Mouse (Mus musculus) limb, embryonic 12.5 days (tissue): Measurements from ENCODE around the gene Nup160. TPM values are rescaled to one million over a fixed set of nuclear protein-coding genes. Genes with fewer than 3 reads are reported as not detected.

ENCODE experiments used
- ATAC-seq: fragments of 200-750 bp; cut with Nextera tagmentation; 2 replicates; pipeline ENCODE4 v1.8.0; 2017; ENCODE audit warnings: low read depth, moderate TSS enrichment; ENCODE audit not compliant: insufficient number of reproducible peaks, insufficient read depth, low FRiP score, low TSS enrichment
- H3K27ac ChIP-seq: fragments of 300-500 bp; sonication (generic); 2 replicates; pipeline ENCODE4 v1.5.1; 2016; ENCODE audit warnings: mild to moderate bottlenecking, moderate library complexity
- H3K27me3 ChIP-seq: fragments of 300-500 bp; sonication (generic); 2 replicates; pipeline ENCODE4 v1.6.1; 2016; ENCODE audit warnings: mild to moderate bottlenecking, moderate library complexity
- H3K36me3 ChIP-seq: fragments of 300-500 bp; sonication (generic); 2 replicates; pipeline ENCODE4 v1.6.1; 2016; ENCODE audit warnings: mild to moderate bottlenecking, moderate library complexity
- H3K4me1 ChIP-seq: fragments of 300-500 bp; sonication (generic); replicated peaks from 2 replicates; pipeline ENCODE4 v1.6.1; 2016
- H3K4me2 ChIP-seq: fragments of 300-500 bp; sonication (generic); 2 replicates; pipeline ENCODE4 v1.6.1; 2016; ENCODE audit warnings: mild to moderate bottlenecking, moderate library complexity
- H3K4me3 ChIP-seq: fragments of 300-500 bp; sonication (generic); replicated peaks from 2 replicates; pipeline ENCODE4 v1.5.1; 2016; ENCODE audit warnings: mild to moderate bottlenecking
- H3K9ac ChIP-seq: fragments of 300-500 bp; sonication (generic); replicated peaks from 2 replicates; pipeline ENCODE4 v1.6.1; 2016; ENCODE audit warnings: mild to moderate bottlenecking, moderate library complexity
- H3K9me3 ChIP-seq: fragments of 300-500 bp; sonication (generic); 2 replicates; pipeline ENCODE4 v1.6.1; 2016; ENCODE audit warnings: mild to moderate bottlenecking, moderate library complexity
- WGBS: fragments of 180-500 bp; shearing (Covaris S2); methylation state at CpG from one replicate; pipeline ENCODE4 v1.1.7; 2016; 5-methylcytosine and 5-hydroxymethylcytosine counted together
- polyA plus RNA-seq: library from polyadenylated mRNA; unstranded; fragments of >200 nt; fragmentation: Nextera tagmentation; extraction: Ambion mirVana; gene quantifications from 2 replicates; pipeline ENCODE4 v1.2.1, GENCODE M21; 2016

The Nup160 gene
- polyA plus RNA-seq, 1 experiment from 2014 or later = 60.9 TPM

DNA sequence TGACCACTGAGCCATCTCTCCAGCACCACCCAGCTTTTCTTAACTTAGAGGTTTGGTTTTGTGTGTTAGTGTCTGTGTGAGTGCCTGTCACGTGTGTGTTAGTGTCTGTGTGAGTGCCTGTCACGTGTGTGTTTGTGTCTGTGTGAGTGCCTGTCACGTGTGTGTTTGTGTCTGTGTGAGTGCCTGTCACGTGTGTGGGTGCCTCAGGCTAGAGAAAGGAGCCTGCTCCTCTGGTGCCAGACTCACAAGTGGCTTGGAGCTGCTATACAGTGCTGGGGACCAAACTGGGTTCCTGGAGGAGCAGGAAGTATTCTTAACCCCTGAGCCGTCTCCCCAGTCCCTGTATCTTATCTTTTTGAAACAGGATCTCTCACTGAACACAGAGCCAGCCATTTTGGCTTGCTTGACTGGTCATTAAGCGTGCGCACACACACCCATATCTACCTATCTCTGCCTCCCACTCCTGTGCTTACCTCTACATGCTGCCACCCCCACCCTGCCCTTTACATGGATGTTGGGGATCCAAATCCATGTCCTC is 38.6 kb downstream of the Nup160 start:
- Histone ChIP-seq H3K36me3 (peaks cover 89% of the 10 kb centered on the region), H3K27me3 (no peaks in the 10 kb centered on the region), H3K9ac (no peak overlapping the region), H3K9me3 (no peaks in the 10 kb centered on the region), H3K4me1 (no peaks in the 10 kb centered on the region), H3K4me2 (no peak overlapping the region), H3K27ac (no peak overlapping the region), H3K4me3 (no peak overlapping the region)
- ATAC-seq = no peak
- 91% methylated on average over 7 of the region's 7 CpGs for WGBS

- no peaks in the 10 kb centered on the region for H3K4me1 ChIP-seq
- H3K9me3 ChIP-seq = no peaks in the 10 kb centered on the region
- H3K27me3 ChIP-seq = no peaks in the 10 kb centered on the region
- no peak overlapping the region for H3K4me3 ChIP-seq
- H3K27ac ChIP-seq = no peak overlapping the region
- WGBS = 79% methylated on average over 4 of the region's 4 CpGs
- no peak overlapping the region for H3K4me2 ChIP-seq
- H3K9ac ChIP-seq = no peak overlapping the region
- H3K36me3 ChIP-seq = peaks cover 87% of the 10 kb centered on the region
- no peak for ATAC-seq
These were observed 40.4 kb downstream of the Nup160 start for GRCm38 (mm10) chr2:90717366-90717765.

GRCm38 (mm10) chr2:90717948-90718347 is 40.9 kb downstream of the Nup160 start:
- H3K4me2 ChIP-seq = no peak overlapping the region
- no peak overlapping the region for H3K27ac ChIP-seq
- no peak overlapping the region for H3K4me3 ChIP-seq
- 94% methylated on average over 5 of the region's 5 CpGs for WGBS
- no peaks in the 10 kb centered on the region for H3K27me3 ChIP-seq
- no peaks in the 10 kb centered on the region for H3K4me1 ChIP-seq
- H3K36me3 ChIP-seq = peaks cover 86% of the 10 kb centered on the region
- no peak overlapping the region for H3K9ac ChIP-seq
- no peaks in the 10 kb centered on the region for H3K9me3 ChIP-seq
- no peak for ATAC-seq

- Histone ChIP-seq H3K36me3 (peaks cover 95% of the 10 kb centered on the region), H3K4me3 (no peak overlapping the region), H3K9ac (no peak overlapping the region), H3K4me2 (no peak overlapping the region), H3K27ac (no peak overlapping the region), H3K27me3 (no peaks in the 10 kb centered on the region), H3K4me1 (no peaks in the 10 kb centered on the region), H3K9me3 (no peaks in the 10 kb centered on the region)
- WGBS = 99% methylated on average over 3 of the region's 3 CpGs
- ATAC-seq = no peak
These were observed 49.8 kb downstream of the Nup160 start for GRCm38 (mm10) chr2:90726818-90727217.

GRCm38 (mm10) chr2:90735326-90735725 is 58.3 kb downstream of the Nup160 start:
- Histone ChIP-seq H3K9me3 (no peaks in the 10 kb centered on the region), H3K4me2 (no peak overlapping the region), H3K4me3 (no peak overlapping the region), H3K27me3 (no peaks in the 10 kb centered on the region), H3K36me3 (peaks cover 78% of the 10 kb centered on the region), H3K9ac (no peak overlapping the region), H3K4me1 (no peaks in the 10 kb centered on the region), H3K27ac (no peak overlapping the region)
- ATAC-seq = no peak
- 86% methylated on average over 11 of the region's 11 CpGs for WGBS

DNA sequence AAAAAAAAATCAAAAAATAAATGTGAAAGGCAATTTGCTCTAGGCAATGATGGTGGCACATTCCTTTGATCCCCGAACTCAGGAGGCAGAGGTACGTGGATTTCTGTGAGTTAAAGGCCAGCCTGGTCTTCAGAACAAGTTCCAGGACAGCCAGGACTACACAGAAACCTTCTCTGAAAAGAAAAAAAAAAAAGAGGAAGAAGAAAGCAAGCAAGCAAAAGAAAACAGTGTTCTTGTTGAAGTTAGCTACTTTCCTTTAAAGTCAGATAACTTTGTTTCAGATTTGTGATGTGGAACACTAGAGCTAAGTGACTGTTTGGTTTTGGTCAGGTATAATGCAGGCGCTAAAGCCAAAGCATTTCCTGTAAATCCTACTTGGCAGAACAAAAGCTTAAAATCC is 61.8 kb downstream of the Nup160 start:
- 91% methylated on average over 3 of the region's 3 CpGs for WGBS
- Histone ChIP-seq H3K4me1 (no peaks in the 10 kb centered on the region), H3K4me2 (no peak overlapping the region), H3K4me3 (no peak overlapping the region), H3K27me3 (no peaks in the 10 kb centered on the region), H3K9me3 (no peaks in the 10 kb centered on the region), H3K36me3 (peaks cover 43% of the 10 kb centered on the region), H3K27ac (no peak overlapping the region), H3K9ac (no peak overlapping the region)
- ATAC-seq = no peak

GRCm38 (mm10) chr2:90739327-90739726 is 62.3 kb downstream of the Nup160 start:
- H3K27ac ChIP-seq = no peak overlapping the region
- ATAC-seq = no peak
- 89% methylated on average over 3 of the region's 3 CpGs for WGBS
- no peaks in the 10 kb centered on the region for H3K9me3 ChIP-seq
- no peak overlapping the region for H3K4me3 ChIP-seq
- peaks cover 38% of the 10 kb centered on the region for H3K36me3 ChIP-seq
- H3K27me3 ChIP-seq = no peaks in the 10 kb centered on the region
- no peak overlapping the region for H3K9ac ChIP-seq
- no peak overlapping the region for H3K4me2 ChIP-seq
- H3K4me1 ChIP-seq = no peaks in the 10 kb centered on the region

DNA sequence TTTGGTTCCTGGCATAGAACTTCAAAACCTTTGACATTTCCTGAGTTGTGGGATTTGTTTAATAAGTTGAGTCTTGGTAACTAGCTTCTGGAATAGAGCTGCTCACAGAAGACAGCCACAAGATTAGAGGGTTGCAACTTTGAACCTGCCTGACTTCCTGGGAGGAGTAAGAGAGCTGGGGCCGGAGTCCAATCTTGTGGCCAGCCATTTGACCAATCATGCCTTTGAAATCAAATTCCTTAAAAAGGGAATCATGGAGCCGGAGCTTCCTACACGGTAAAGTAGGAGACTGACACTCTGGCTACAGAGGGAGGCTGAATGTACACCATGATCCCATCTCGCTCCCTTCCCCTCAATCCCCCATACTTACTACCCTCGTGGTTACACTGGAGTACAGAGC is 62.9 kb downstream of the Nup160 start:
- H3K27me3 ChIP-seq = no peaks in the 10 kb centered on the region
- no peak overlapping the region for H3K4me3 ChIP-seq
- H3K36me3 ChIP-seq = peaks cover 32% of the 10 kb centered on the region
- H3K27ac ChIP-seq = no peak overlapping the region
- WGBS = 91% methylated on average over 5 of the region's 5 CpGs
- no peak overlapping the region for H3K9ac ChIP-seq
- no peak overlapping the region for H3K4me2 ChIP-seq
- no peaks in the 10 kb centered on the region for H3K9me3 ChIP-seq
- no peaks in the 10 kb centered on the region for H3K4me1 ChIP-seq
- no peak for ATAC-seq

DNA sequence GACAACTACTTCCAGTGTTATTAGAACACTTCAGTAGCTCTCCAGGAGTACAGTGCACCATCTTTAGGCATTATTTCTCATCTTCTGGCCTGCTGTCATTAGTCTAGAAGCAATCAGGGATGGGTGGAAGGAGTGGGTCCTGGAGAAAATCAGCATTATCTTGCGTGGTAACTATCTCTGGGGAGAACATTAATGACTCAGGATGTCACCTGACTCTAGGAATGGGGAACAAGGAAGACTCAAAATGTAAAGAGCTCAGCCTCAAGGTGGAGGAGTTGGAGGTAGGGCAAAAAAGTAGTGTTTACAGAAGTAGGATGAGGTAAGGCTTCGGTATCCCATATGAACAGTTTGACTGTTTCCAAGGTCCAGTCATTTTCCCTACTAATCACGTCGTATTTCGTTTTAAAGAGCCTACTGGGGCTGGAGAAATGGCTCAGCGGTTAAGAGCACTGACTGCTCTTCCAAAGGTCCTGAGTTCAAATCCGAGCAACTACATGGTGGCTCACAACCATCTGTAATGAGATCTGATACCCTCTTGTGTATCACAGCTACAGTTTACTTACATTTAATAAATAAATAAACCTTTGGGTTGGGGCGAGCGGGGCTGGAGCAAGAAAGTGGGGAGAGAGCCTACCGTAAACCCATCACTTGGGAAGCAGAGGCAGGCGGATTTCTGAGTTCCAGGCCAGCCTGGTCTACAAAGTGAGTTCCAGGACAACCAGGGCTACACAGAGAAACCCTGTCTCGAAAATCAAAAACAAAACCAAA is 67.5 kb downstream of the Nup160 start:
- H3K9ac ChIP-seq = no peak overlapping the region
- H3K27ac ChIP-seq = peak overlapping the region; percentile 93
- H3K9me3 ChIP-seq = no peaks in the 10 kb centered on the region
- ATAC-seq = no peak
- H3K36me3 ChIP-seq = peaks cover 21% of the 10 kb centered on the region
- H3K27me3 ChIP-seq = no peaks in the 10 kb centered on the region
- peak overlapping the region; percentile 55 for H3K4me2 ChIP-seq
- H3K4me1 ChIP-seq = peaks cover 14% of the 10 kb centered on the region
- peak overlapping the region; percentile 86 for H3K4me3 ChIP-seq
- WGBS = 66% methylated on average over 12 of the region's 12 CpGs

DNA sequence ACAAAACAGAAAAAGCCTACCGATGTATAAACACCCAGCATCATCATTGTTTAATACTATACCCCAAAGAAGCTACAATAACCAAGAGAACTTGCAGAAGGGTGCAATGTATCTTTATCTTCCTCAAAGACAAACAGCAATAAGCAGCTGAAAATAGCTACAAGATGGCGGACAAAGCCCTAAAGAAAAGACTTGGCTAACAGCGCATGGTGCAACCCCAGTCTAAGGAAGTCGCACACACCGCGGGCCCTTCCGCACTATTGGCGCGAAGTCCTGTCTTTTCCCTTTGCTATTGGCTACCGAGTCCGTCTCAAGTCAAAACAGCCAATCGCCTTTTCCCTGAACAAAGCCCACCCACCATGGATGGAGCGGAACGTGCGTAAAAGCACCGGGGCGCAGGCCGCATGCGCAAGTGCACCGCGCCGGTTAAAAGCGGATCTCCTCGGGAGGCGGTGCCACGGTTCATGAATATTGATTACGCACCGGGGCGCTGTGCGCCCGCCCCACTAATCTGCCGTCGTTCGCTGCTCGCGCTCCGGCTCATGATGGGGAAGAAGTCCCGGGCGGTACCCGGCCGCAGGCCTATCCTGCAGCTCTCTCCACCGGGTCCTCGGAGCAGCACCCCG is 68.2 kb downstream of the Nup160 start, which contains the start of gene Fnbp4:
Gene Fnbp4, plus strand, starts transcription at position 318 of the 626 bp plus-strand sequence.
- Histone ChIP-seq H3K4me2 (peak within 1 kb of the TSS; percentile 79), H3K9me3 (no peaks in the 10 kb centered on the region), H3K27me3 (no peaks in the 10 kb centered on the region), H3K36me3 (peaks cover 24% of the 10 kb centered on the region), H3K9ac (peak within 1 kb of the TSS; percentile 98), H3K27ac (peak within 1 kb of the TSS; percentile 97), H3K4me3 (peak within 1 kb of the TSS; percentile 86), H3K4me1 (peaks cover 19% of the 10 kb centered on the region)
- WGBS = under 1% methylated on average over 44 of the region's 44 CpGs
- ATAC-seq = peak; percentile 99

GRCm38 (mm10) chr2:90745740-90746537 is 68.9 kb downstream of the Nup160 start:
- Histone ChIP-seq H3K9ac (peak overlapping the region; percentile 98), H3K36me3 (peaks cover 30% of the 10 kb centered on the region), H3K4me3 (peak overlapping the region; percentile 86), H3K27me3 (no peaks in the 10 kb centered on the region), H3K4me1 (peaks cover 19% of the 10 kb centered on the region), H3K27ac (peak overlapping the region; percentile 97), H3K4me2 (peak overlapping the region; percentile 79), H3K9me3 (no peaks in the 10 kb centered on the region)
- ATAC-seq = peak; percentile 26
- under 1% methylated on average over 54 of the region's 54 CpGs for WGBS
